Mouse (Mus musculus): ENCODE measurements at regions not wholly inside any gene's neighbourhood (a gene's known extent, or its start where the extent isn't known, plus 50 kb on each side); places are given as distances from the start of the nearest gene placed in this dataset.

- Histone ChIP-seq H3K4me3 (ENCODE audit: low read depth, low read length) (no peak overlapping the region), H3K27me3 (ENCODE audit: control insufficient read depth, insufficient read depth, low read length) (no peaks in the 10 kb centered on the region), H3K36me3 (ENCODE audit: control insufficient read depth, insufficient read depth, low read length) (no peaks in the 10 kb centered on the region), H3K9ac (replicated peaks; ENCODE audit: low read depth, low read length) (no peak overlapping the region), H3K27ac (ENCODE audit: low read depth, low read length) (no peak overlapping the region), H3K4me2 (ENCODE audit: low read depth, low read length) (no peak overlapping the region), H3K9me3 (ENCODE audit: control insufficient read depth, low read length) (no peaks in the 10 kb centered on the region; the same call in 1 of the 2 replicates), H3K4me1 (ENCODE audit: control insufficient read depth, insufficient read depth, low read length) (no peaks in the 10 kb centered on the region)
- no peak for ATAC-seq (ENCODE audit: low read depth)
- 86% methylated on average over 6 of the region's 6 CpGs for WGBS
Measured at GRCm38 (mm10) chr8:18457470-18457869, 520.6 kb downstream of the Defb40 start.

- H3K4me3 ChIP-seq (ENCODE audit: low read depth, low read length): no peak overlapping the region
- no peaks in the 10 kb centered on the region for H3K27me3 ChIP-seq (ENCODE audit: control insufficient read depth, insufficient read depth, low read length)
- no peaks in the 10 kb centered on the region for H3K36me3 ChIP-seq (ENCODE audit: control insufficient read depth, insufficient read depth, low read length)
- H3K27ac ChIP-seq (ENCODE audit: low read depth, low read length): no peak overlapping the region
- H3K4me1 ChIP-seq (ENCODE audit: control insufficient read depth, insufficient read depth, low read length): no peaks in the 10 kb centered on the region
- WGBS: 81% methylated on average over 3 of the region's 3 CpGs
- no peak for ATAC-seq (ENCODE audit: low read depth)
- H3K9ac ChIP-seq (replicated peaks; ENCODE audit: low read depth, low read length): no peak overlapping the region
- H3K9me3 ChIP-seq (ENCODE audit: control insufficient read depth, low read length): no peaks in the 10 kb centered on the region
- no peak overlapping the region for H3K4me2 ChIP-seq (ENCODE audit: low read depth, low read length)
Measured at GRCm38 (mm10) chr8:18449015-18449414, 529.0 kb downstream of the Defb40 start.

- 73% methylated on average over 3 of the region's 3 CpGs for WGBS
- ATAC-seq (ENCODE audit: low read depth): no peak
- H3K36me3 ChIP-seq (ENCODE audit: control insufficient read depth, insufficient read depth, low read length): no peaks in the 10 kb centered on the region
- no peaks in the 10 kb centered on the region for H3K27me3 ChIP-seq (ENCODE audit: control insufficient read depth, insufficient read depth, low read length)
- H3K9me3 ChIP-seq (ENCODE audit: control insufficient read depth, low read length): no peaks in the 10 kb centered on the region
- no peak overlapping the region for H3K27ac ChIP-seq (ENCODE audit: low read depth, low read length)
- H3K9ac ChIP-seq (replicated peaks; ENCODE audit: low read depth, low read length): no peak overlapping the region
- no peak overlapping the region for H3K4me3 ChIP-seq (ENCODE audit: low read depth, low read length)
- no peak overlapping the region for H3K4me2 ChIP-seq (ENCODE audit: low read depth, low read length)
- no peaks in the 10 kb centered on the region for H3K4me1 ChIP-seq (ENCODE audit: control insufficient read depth, insufficient read depth, low read length)
Measured at GRCm38 (mm10) chr8:18442212-18442611, 535.8 kb downstream of the Defb40 start.

- Histone ChIP-seq H3K27ac (ENCODE audit: low read depth, low read length) (no peak overlapping the region), H3K9ac (replicated peaks; ENCODE audit: low read depth, low read length) (no peak overlapping the region), H3K27me3 (ENCODE audit: control insufficient read depth, insufficient read depth, low read length) (no peaks in the 10 kb centered on the region), H3K9me3 (ENCODE audit: control insufficient read depth, low read length) (no peaks in the 10 kb centered on the region), H3K4me3 (ENCODE audit: low read depth, low read length) (no peak overlapping the region), H3K4me1 (ENCODE audit: control insufficient read depth, insufficient read depth, low read length) (no peaks in the 10 kb centered on the region), H3K36me3 (ENCODE audit: control insufficient read depth, insufficient read depth, low read length) (no peaks in the 10 kb centered on the region), H3K4me2 (ENCODE audit: low read depth, low read length) (no peak overlapping the region)
- 83% methylated on average over 5 of the region's 5 CpGs for WGBS
- ATAC-seq (ENCODE audit: low read depth): no peak
Measured at GRCm38 (mm10) chr8:18422846-18423245, 555.2 kb downstream of the Defb40 start.

GRCm38 (mm10) chr8:18412470-18412869 lies 565.6 kb downstream of the Defb40 start:
- no peaks in the 10 kb centered on the region for H3K27me3 ChIP-seq (ENCODE audit: control insufficient read depth, insufficient read depth, low read length)
- H3K36me3 ChIP-seq (ENCODE audit: control insufficient read depth, insufficient read depth, low read length): no peaks in the 10 kb centered on the region
- ATAC-seq (ENCODE audit: low read depth): no peak
- 94% methylated on average over 2 of the region's 2 CpGs for WGBS
- H3K9ac ChIP-seq (replicated peaks; ENCODE audit: low read depth, low read length): no peak overlapping the region
- H3K4me1 ChIP-seq (ENCODE audit: control insufficient read depth, insufficient read depth, low read length): no peaks in the 10 kb centered on the region
- no peaks in the 10 kb centered on the region for H3K9me3 ChIP-seq (ENCODE audit: control insufficient read depth, low read length)
- no peak overlapping the region for H3K4me2 ChIP-seq (ENCODE audit: low read depth, low read length)
- H3K4me3 ChIP-seq (ENCODE audit: low read depth, low read length): no peak overlapping the region
- no peak overlapping the region for H3K27ac ChIP-seq (ENCODE audit: low read depth, low read length)

- Histone ChIP-seq H3K4me1 (ENCODE audit: control insufficient read depth, insufficient read depth, low read length) (no peaks in the 10 kb centered on the region), H3K27ac (ENCODE audit: low read depth, low read length) (no peak overlapping the region), H3K9ac (replicated peaks; ENCODE audit: low read depth, low read length) (no peak overlapping the region), H3K27me3 (ENCODE audit: control insufficient read depth, insufficient read depth, low read length) (no peaks in the 10 kb centered on the region), H3K9me3 (ENCODE audit: control insufficient read depth, low read length) (no peaks in the 10 kb centered on the region), H3K4me2 (ENCODE audit: low read depth, low read length) (no peak overlapping the region), H3K36me3 (ENCODE audit: control insufficient read depth, insufficient read depth, low read length) (no peaks in the 10 kb centered on the region), H3K4me3 (ENCODE audit: low read depth, low read length) (no peak overlapping the region)
- no peak for ATAC-seq (ENCODE audit: low read depth)
- 78% methylated on average over 2 of the region's 2 CpGs for WGBS
Measured at GRCm38 (mm10) chr8:18406446-18406845, 571.6 kb downstream of the Defb40 start.

GRCm38 (mm10) chr8:18388353-18388752 lies 589.7 kb downstream of the Defb40 start:
- Histone ChIP-seq H3K4me1 (ENCODE audit: control insufficient read depth, insufficient read depth, low read length) (no peaks in the 10 kb centered on the region), H3K9me3 (ENCODE audit: control insufficient read depth, low read length) (no peaks in the 10 kb centered on the region), H3K36me3 (ENCODE audit: control insufficient read depth, insufficient read depth, low read length) (no peaks in the 10 kb centered on the region), H3K4me2 (ENCODE audit: low read depth, low read length) (no peak overlapping the region), H3K27ac (ENCODE audit: low read depth, low read length) (no peak overlapping the region), H3K9ac (replicated peaks; ENCODE audit: low read depth, low read length) (no peak overlapping the region), H3K27me3 (ENCODE audit: control insufficient read depth, insufficient read depth, low read length) (no peaks in the 10 kb centered on the region), H3K4me3 (ENCODE audit: low read depth, low read length) (no peak overlapping the region)
- WGBS: 3% methylated on average over 5 of the region's 5 CpGs
- ATAC-seq (ENCODE audit: low read depth): peak; percentile 83

- no peaks in the 10 kb centered on the region for H3K36me3 ChIP-seq (ENCODE audit: control insufficient read depth, insufficient read depth, low read length)
- H3K4me1 ChIP-seq (ENCODE audit: control insufficient read depth, insufficient read depth, low read length): no peaks in the 10 kb centered on the region
- H3K27me3 ChIP-seq (ENCODE audit: control insufficient read depth, insufficient read depth, low read length): no peaks in the 10 kb centered on the region
- peak; percentile 90 for ATAC-seq (ENCODE audit: low read depth)
- no peak overlapping the region for H3K27ac ChIP-seq (ENCODE audit: low read depth, low read length)
- H3K9me3 ChIP-seq (ENCODE audit: control insufficient read depth, low read length): no peaks in the 10 kb centered on the region
- 1% methylated on average over 3 of the region's 3 CpGs for WGBS
- no peak overlapping the region for H3K4me2 ChIP-seq (ENCODE audit: low read depth, low read length)
- no peak overlapping the region for H3K4me3 ChIP-seq (ENCODE audit: low read depth, low read length)
- H3K9ac ChIP-seq (replicated peaks; ENCODE audit: low read depth, low read length): no peak overlapping the region
Measured at GRCm38 (mm10) chr8:18381615-18382178, 596.4 kb downstream of the Defb40 start.

- H3K9ac ChIP-seq (replicated peaks; ENCODE audit: low read depth, low read length): no peak overlapping the region
- no peaks in the 10 kb centered on the region for H3K27me3 ChIP-seq (ENCODE audit: control insufficient read depth, insufficient read depth, low read length)
- ATAC-seq (ENCODE audit: low read depth): no peak
Measured at GRCm38 (mm10) chr8:18348716-18349115, 629.3 kb downstream of the Defb40 start.

More at GRCm38 (mm10) chr8:18348716-18349115, 629.3 kb downstream of the Defb40 start:
- Histone ChIP-seq H3K9me3 (ENCODE audit: control insufficient read depth, low read length) (no peaks in the 10 kb centered on the region), H3K4me3 (ENCODE audit: low read depth, low read length) (no peak overlapping the region), H3K27ac (ENCODE audit: low read depth, low read length) (no peak overlapping the region), H3K4me2 (ENCODE audit: low read depth, low read length) (no peak overlapping the region), H3K4me1 (ENCODE audit: control insufficient read depth, insufficient read depth, low read length) (no peaks in the 10 kb centered on the region), H3K36me3 (ENCODE audit: control insufficient read depth, insufficient read depth, low read length) (no peaks in the 10 kb centered on the region)
- 89% methylated on average over 4 of the region's 4 CpGs for WGBS

All from neural tube, embryonic 14.5 days (tissue).